Mouse (Mus musculus) subcutaneous adipose tissue, adult 2 months (tissue): Measurements from ENCODE around the gene Gprin3. TPM values are rescaled to one million over a fixed set of nuclear protein-coding genes. Genes with fewer than 3 reads are reported as not detected.

Experiments used
- polyA plus RNA-seq: library from polyadenylated mRNA; depleted of rRNA; stranded (reverse); fragments of >200 nt; gene quantifications from 2 replicates; pipeline ENCODE4 v1.2.3, GENCODE M21; 2012; ENCODE audit warnings: low replicate concordance; rRNA removed

Gene Gprin3
- 1.3 and 1.4 TPM in 2 replicates for polyA plus RNA-seq

DNA sequence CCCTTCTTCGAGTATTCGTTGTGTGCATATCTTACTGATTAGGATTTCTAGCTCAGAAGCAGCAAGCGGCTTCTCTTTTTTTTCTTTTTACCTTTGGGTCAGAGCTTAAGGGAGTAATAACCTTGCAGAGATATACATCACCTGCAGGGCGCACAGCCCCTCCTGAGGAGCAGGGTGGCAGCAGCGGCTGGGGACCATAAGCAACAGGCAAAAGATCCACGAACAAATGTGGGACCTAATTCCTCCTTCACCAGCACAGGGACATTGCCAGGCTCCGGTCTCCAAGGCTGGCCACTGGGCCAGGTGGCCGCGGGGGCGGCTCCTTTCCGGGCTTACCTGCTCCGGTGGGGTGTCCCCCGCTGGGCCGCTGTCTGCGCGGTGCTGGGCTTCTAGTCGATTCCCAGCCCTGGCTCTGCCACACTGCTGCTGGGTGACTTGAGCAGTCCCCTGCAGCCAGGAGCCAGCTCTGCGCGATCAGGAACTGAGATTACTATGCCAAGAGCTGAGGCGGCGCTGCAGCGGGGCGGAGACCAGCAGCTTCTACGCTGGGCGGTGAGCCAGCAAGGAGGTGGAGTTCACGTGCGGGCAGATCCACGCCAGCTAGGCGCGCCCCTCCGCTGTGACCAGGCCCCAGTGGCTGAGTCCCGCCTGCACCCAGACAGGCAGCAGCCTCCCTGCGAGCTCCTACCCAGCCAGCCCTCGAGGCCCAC lies at the start of gene Gprin3:
Gene Gprin3 (minus strand): TSS at position 471 of the 710 bp plus-strand sequence.

Other genes with a start within 250 kb of the Gprin3 start
- gene Tigd2, start 217.4 kb downstream of the Gprin3 start, polyA plus RNA-seq, result 2.6 and 3.2 TPM in 2 replicates